Mouse (Mus musculus) macrophage (primary cell): Measurements from ENCODE around the gene Rassf2. TPM values are rescaled to one million over a fixed set of nuclear protein-coding genes. Genes with fewer than 3 reads are reported as not detected.

ENCODE experiments used
- H3K27ac ChIP-seq: fragments of 350-480 bp; formaldehyde crosslinking; 2 replicates; pipeline ENCODE4 v1.9.0; 2021
- H3K36me3 ChIP-seq: fragments of 350-480 bp; formaldehyde crosslinking; 2 replicates; pipeline ENCODE4 v1.9.0; 2021; ENCODE audit errors: inconsistent target
- H3K4me3 ChIP-seq: fragments of 350-480 bp; formaldehyde crosslinking; 2 replicates; pipeline ENCODE4 v1.9.0; 2021; ENCODE audit errors: inconsistent target
- H3K79me2 ChIP-seq: fragments of 350-480 bp; formaldehyde crosslinking; 2 replicates; pipeline ENCODE4 v1.9.0; 2021; ENCODE audit errors: inconsistent target
- WGBS: methylation state at CpG from one replicate; pipeline ENCODE4 v1.1.7; 2026; ENCODE audit warnings: inconsistent platforms; ENCODE audit not compliant: missing documents; 5-methylcytosine and 5-hydroxymethylcytosine counted together
- polyA plus RNA-seq: library from polyadenylated mRNA; stranded (reverse); fragments of 250-400 nt; gene quantifications from 3 replicates; pipeline ENCODE4 v1.2.4, GENCODE M21; 2018; ENCODE audit warnings: inconsistent platforms
- total RNA-seq, 78 experiments: library from RNA; depleted of rRNA; stranded (reverse); fragments of 250-400 nt; gene quantifications; 1 replicate in 9 of 78; 2 replicates in 24 of 78; 3 replicates in 43 of 78; 4 replicates in 2 of 78; pipeline ENCODE4 v1.2.4; 2018; ENCODE audit warnings: inconsistent platforms in 56 of 78

The Rassf2 gene
- total RNA-seq (2018; cell fraction: chromatin; rRNA removed): 100 to 1,000 TPM in 15 of 26 experiments, 10 to 100 TPM in 11; 23.3 to 256 (median 125) TPM
- total RNA-seq (2018; cell fraction: cytosol; rRNA removed): 100 to 1,000 TPM in 11 of 26 experiments, 10 to 100 TPM in 15; 49.1 to 135 (median 96.8) TPM
- total RNA-seq (2018; cell fraction: nucleus; rRNA removed): 100 to 1,000 TPM in 10 of 26 experiments, 10 to 100 TPM in 16; 41.2 to 213 (median 88.6) TPM
- 73.9 to 95.6 TPM (median 92.2 TPM) in 3 replicates for polyA plus RNA-seq

DNA sequence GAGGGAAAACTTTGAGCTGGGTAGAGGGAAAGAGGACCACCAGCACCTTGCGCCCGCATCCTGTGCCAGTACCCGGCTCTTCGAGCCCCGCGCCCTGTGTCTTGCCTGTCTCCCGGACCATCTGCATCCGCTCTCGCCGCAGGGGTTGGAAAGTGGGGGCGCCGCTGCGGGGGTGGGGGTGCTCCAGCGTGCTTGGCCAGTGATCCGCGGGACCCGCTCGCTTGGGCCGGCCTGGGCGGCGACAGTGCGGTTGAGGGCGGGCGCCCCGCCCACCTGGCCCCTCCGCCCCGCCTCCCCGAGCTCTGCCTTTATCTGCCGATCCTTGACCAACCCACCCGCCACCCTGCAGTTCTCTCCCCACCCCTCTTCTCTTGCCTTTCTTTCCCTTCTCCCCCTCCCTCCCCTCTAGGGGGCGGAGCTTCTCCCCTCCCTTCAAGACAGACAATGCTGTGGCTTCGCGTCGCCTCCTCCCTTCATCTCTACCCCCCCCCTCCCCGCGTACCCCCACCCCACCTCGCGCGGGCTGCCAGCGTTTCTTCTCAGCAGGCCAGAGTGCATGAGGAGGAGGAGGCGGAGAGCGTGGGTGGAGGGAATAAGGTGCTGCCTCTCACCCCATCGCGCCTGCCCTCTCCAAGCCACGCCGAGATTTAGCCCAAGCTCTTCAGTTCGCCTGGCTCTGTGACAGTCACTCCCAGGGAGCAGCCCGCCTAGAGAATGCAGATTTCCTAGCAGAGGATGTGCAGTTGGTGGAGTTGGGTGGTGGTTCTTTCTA, at the start of gene Rassf2:
TSS of gene Rassf2 (minus strand) at position 613 of the 772 bp plus-strand sequence.
- peak within 1 kb of the TSS; percentile 90 for H3K4me3 ChIP-seq
- H3K79me2 ChIP-seq: peaks cover 47% of the 10 kb centered on the region
- 3% methylated on average over 30 of the region's 48 CpGs for WGBS
- peak within 1 kb of the TSS; percentile 92 for H3K27ac ChIP-seq
- peaks cover 8% of the 10 kb centered on the region; the same call in 1 of the 2 replicates for H3K36me3 ChIP-seq

GRCm38 (mm10) chr2:132079139-132079538, 49.1 kb upstream of the Rassf2 start:
- Histone ChIP-seq H3K27ac (no peak overlapping the region), H3K4me3 (no peak overlapping the region), H3K36me3 (peaks cover 93% of the 10 kb centered on the region), H3K79me2 (peaks cover 11% of the 10 kb centered on the region; the same call in 1 of the 2 replicates)
- 96% methylated on average over 5 of the region's 5 CpGs for WGBS

DNA sequence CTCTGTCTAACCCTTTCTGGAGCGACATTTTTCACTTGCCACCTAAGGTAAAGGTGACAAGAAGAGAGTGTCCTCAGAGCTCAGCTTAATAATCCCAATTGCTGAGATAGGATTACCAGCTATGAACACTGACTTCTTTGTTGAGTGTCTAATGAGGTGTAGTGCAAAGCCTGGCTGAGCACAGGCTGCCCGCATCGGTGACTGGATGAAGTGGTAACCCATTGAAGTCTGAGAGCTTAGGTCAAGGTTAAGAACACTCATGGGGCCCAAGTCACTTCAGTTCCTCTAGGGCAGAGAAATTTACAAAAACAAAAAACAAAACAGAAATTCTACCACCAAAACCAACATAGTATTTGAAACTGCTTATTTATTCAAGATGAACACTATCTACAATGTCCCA, 43.0 kb upstream of the Rassf2 start:
- H3K4me3 ChIP-seq: no peak overlapping the region

DNA sequence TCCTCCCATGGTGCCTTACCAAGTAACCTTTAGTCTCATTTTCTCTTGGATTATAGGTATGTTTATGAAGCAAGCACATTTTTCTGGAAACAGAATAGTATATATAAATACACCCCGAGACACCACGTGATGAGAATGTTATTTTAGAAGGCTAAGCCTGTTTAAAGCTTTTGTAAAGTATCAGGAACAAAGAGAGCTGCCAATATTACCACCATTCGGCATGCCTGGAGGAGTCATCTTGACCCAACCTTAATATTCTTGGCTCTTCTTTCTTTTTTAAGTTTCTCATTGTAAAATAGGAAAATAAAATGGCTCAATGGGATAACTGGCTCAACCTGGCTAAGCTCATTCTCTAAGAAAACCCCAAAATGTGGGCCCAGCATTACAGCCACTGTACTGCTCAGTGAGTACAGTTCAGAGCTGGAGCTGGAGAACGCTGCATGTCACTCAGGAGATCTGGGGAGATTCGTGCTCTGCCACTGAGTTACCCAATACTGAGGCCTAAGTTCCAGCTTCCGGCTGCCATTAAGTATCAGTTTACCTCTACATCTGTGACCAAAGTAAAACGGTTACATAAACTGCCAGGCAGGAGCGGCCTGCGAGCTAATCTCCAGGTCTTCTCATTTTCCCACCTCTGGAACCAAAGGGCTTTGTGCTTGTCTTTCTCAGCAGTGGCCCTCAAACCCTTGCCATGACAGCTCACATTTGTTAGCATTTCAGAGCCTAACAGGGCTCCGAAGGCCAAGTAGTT, 40.1 kb upstream of the Rassf2 start:
- Histone ChIP-seq H3K79me2 (no peaks in the 10 kb centered on the region), H3K27ac (no peak overlapping the region), H3K36me3 (peaks cover 95% of the 10 kb centered on the region), H3K4me3 (no peak overlapping the region)
- WGBS: 94% methylated on average over 10 of the region's 10 CpGs

More for the DNA sequence above, 43.0 kb upstream of the Rassf2 start:
- no peaks in the 10 kb centered on the region for H3K79me2 ChIP-seq
- 93% methylated on average over 3 of the region's 3 CpGs for WGBS
- H3K36me3 ChIP-seq: peaks cover 95% of the 10 kb centered on the region
- H3K27ac ChIP-seq: no peak overlapping the region

- Histone ChIP-seq H3K79me2 (no peaks in the 10 kb centered on the region), H3K36me3 (peaks cover 88% of the 10 kb centered on the region), H3K4me3 (no peak overlapping the region), H3K27ac (no peak overlapping the region)
- 86% methylated on average over 11 of the region's 11 CpGs for WGBS
These were observed 34.2 kb upstream of the Rassf2 start for GRCm38 (mm10) chr2:132064185-132064831.

DNA sequence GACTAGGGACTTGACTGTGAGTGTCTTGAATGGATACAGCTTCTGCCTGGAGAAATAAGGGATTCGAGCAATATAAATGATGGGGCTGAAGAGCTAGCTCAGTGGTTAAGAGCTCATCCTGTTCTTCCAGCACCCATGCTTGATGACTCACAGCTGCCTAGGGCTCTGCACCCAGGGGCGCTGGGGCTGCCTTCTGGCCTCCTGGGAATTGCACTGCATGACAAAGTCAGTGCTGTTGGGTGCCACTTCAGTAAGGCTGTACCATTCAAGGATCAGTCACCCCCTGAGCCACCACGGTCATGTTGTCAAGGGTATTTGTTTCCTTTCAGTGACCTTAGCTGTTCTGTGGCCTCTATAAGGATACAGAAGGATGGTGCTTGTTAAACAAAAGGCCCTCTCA, 33.7 kb upstream of the Rassf2 start:
- Histone ChIP-seq H3K79me2 (no peaks in the 10 kb centered on the region), H3K27ac (no peak overlapping the region), H3K4me3 (no peak overlapping the region), H3K36me3 (peaks cover 88% of the 10 kb centered on the region)
- WGBS: 89% methylated on average over 3 of the region's 3 CpGs

DNA sequence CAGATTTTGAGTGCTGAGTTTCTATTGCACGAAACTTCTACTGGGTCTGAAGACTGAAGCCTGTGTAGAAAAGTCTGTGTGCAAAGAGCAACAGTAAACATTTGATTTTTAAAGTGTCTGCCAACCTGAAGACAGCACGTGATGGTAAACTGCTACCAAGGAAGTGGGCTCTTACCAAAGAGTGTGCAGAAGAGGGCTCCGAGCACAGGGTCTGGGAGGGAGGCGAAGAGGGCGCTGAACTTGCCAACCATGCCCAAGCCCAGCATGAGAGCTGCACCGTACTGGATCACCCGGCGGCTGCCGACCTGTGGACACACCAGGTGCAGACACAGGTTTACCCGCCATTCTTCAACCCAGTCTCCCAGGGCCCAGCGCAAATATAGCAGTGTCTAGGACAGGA, 31.8 kb upstream of the Rassf2 start:
- Histone ChIP-seq H3K4me3 (no peak overlapping the region), H3K36me3 (peaks cover 93% of the 10 kb centered on the region), H3K79me2 (no peaks in the 10 kb centered on the region), H3K27ac (no peak overlapping the region)
- WGBS: 97% methylated on average over 9 of the region's 11 CpGs

- WGBS: 87% methylated on average over 8 of the region's 8 CpGs
These were observed 29.9 kb upstream of the Rassf2 start for GRCm38 (mm10) chr2:132059919-132060318.

GRCm38 (mm10) chr2:132055349-132055753, 25.3 kb upstream of the Rassf2 start:
- peaks cover 68% of the 10 kb centered on the region for H3K36me3 ChIP-seq
- 89% methylated on average over 8 of the region's 8 CpGs for WGBS
- no peak overlapping the region for H3K4me3 ChIP-seq
- H3K27ac ChIP-seq: no peak overlapping the region
- H3K79me2 ChIP-seq: no peaks in the 10 kb centered on the region

More at GRCm38 (mm10) chr2:132059919-132060318, 29.9 kb upstream of the Rassf2 start:
- Histone ChIP-seq H3K36me3 (peaks cover 92% of the 10 kb centered on the region), H3K4me3 (no peak overlapping the region), H3K79me2 (no peaks in the 10 kb centered on the region), H3K27ac (no peak overlapping the region)

DNA sequence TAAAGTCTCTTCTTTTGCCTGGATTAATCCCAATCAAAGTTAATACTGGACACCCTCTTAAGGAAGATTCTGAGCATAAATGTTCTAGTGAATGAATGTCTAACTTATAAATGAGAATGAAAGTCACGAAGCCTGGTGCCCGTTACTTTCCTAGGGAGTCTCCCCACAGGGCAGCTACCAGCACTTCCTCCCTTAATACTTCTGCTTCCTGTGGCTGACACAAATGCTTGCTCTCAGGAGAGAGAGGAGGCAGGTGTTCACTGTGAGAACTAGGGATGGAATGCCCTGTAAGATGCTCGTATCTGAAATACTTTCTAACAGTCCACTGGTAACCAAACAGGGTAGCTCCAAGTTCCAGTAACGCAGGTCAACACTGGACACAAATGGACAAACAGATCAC, 23.8 kb upstream of the Rassf2 start:
- peaks cover 52% of the 10 kb centered on the region for H3K36me3 ChIP-seq

DNA sequence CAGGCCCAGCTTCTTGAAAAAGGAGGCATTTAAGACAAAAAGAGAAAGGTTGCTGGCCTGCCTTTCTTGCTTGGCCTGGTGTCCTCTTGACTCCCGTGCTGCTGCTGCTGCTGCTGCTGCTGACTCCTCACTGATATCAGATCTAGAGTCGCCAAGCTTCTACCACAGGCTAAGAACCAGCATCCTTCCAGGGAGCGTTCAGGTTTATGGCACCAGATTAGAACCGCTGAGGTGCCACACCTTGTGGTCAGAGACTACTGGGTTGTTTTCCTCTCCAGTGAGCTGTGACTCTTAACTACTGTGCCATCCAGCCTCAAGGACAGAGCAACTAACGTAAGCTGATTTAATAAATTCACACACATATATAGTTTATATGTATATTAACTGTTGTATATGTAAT, 21.7 kb upstream of the Rassf2 start:
- H3K36me3 ChIP-seq: peaks cover 32% of the 10 kb centered on the region
- no peaks in the 10 kb centered on the region for H3K79me2 ChIP-seq
- WGBS: 57% methylated on average over 5 of the region's 5 CpGs
- no peak overlapping the region for H3K27ac ChIP-seq
- H3K4me3 ChIP-seq: no peak overlapping the region

More for the DNA sequence above, 23.8 kb upstream of the Rassf2 start:
- H3K27ac ChIP-seq: no peak overlapping the region
- H3K79me2 ChIP-seq: no peaks in the 10 kb centered on the region
- WGBS: 30% methylated on average over 4 of the region's 4 CpGs
- H3K4me3 ChIP-seq: no peak overlapping the region

DNA sequence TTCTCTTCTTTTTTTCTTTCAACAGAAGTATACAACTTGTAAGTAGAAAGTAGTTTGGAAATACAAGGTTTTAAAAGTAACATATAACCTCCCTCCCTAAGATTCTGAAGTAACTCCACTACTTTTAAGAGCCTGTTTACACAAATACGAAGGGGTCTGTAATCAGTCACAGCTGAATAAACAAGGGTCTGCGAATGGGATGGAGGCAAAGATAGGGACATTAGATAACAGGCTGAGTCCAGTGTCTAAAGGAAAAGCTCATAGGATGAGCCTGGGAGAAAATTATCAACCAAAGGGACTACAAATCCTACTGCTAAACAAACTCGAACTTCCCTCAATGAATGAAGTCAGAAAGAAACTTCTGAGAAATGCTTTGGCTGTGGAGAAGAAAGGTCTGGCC, 19.9 kb upstream of the Rassf2 start:
- H3K4me3 ChIP-seq: no peak overlapping the region
- 0 out of 2 replicates have a peak, but pooled peaks cover 14% of the 10 kb centered on the region for H3K36me3 ChIP-seq
- 88% methylated on average over 3 of the region's 3 CpGs for WGBS
- no peaks in the 10 kb centered on the region for H3K79me2 ChIP-seq
- no peak overlapping the region for H3K27ac ChIP-seq

GRCm38 (mm10) chr2:132049491-132049890, 19.4 kb upstream of the Rassf2 start:
- 98% methylated on average over 3 of the region's 3 CpGs for WGBS
- no peaks in the 10 kb centered on the region for H3K79me2 ChIP-seq
- H3K4me3 ChIP-seq: no peak overlapping the region
- 0 out of 2 replicates have a peak, but pooled peaks cover 10% of the 10 kb centered on the region for H3K36me3 ChIP-seq
- no peak overlapping the region for H3K27ac ChIP-seq

GRCm38 (mm10) chr2:132048143-132048772, 18.2 kb upstream of the Rassf2 start:
- no peaks in the 10 kb centered on the region for H3K79me2 ChIP-seq
- 0 out of 2 replicates have a peak, but pooled peaks cover 5% of the 10 kb centered on the region for H3K36me3 ChIP-seq
- no peak overlapping the region for H3K4me3 ChIP-seq
- 69% methylated on average over 11 of the region's 11 CpGs for WGBS
- no peak overlapping the region for H3K27ac ChIP-seq
